Mouse (Mus musculus): ENCODE measurements around the gene Kif1bp.

DNA sequence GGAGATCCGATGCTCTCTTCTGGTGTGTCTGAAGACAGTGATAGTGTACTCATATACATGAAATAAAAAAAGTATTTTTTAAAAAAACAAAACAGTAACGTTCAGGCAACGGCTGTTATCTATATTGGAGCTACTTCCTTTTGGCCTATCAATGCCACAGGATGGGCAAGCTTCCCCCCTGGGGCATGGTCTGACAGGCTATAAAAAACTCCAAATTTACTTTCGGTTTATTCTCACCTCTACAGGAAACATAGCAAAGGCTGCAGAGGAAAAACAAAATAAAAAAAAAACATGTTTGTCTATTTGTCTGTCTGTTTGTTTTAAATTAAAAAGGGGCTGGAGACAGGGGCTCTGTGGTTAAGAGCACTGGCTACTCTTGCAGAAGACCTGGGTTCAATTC lies 74.9 kb downstream of the Kif1bp start:
- no peak for TF ChIP-seq TAL1 (IDR thresholded peaks at IDR 0.05; ENCODE audit: low read length)
- TF ChIP-seq GATA1 (IDR thresholded peaks at IDR 0.05; ENCODE audit: low read length), result no peak
